Mouse (Mus musculus) liver, embryonic 14.5 days (tissue): ENCODE results near the gene Olfr655.

Source experiments
- CTCF ChIP-seq: IDR thresholded peaks from 2 replicates; pipeline ENCODE4 v1.5.1; 2016; ENCODE audit warnings: antibody characterized with exemption, low read depth, control low read depth
- EP300 ChIP-seq: IDR thresholded peaks from 2 replicates; pipeline ENCODE4 v1.6.1; 2016; ENCODE audit warnings: antibody characterized with exemption, low read depth

DNA sequence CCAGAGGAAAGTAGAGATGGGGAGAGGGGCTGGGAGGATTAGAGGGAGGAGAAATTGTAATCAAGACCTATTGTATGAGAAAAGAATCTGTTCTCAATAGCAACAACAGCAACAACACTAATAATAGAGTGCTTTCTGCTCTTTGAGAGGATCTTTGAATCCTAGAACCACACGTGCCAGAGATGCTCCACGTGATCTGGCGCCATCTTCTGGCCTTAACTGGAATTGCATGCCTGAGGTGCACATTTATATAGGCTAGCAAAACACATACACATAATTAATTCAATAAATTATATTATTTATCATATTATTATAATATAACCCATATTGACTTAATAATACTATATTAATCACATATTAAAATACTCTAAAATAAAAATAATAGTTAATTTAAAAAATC lies 1.6 kb upstream of the Olfr655 start:
- TF ChIP-seq EP300 (no peak), CTCF (peak; percentile 77)
